Mouse (Mus musculus) neural tube, embryonic 15.5 days (tissue): ENCODE data around the gene Traf7. TPM values are rescaled to one million over a fixed set of nuclear protein-coding genes. Genes with fewer than 3 reads are reported as not detected.

ENCODE experiments used
- ATAC-seq: fragments of 200-750 bp; cut with Nextera tagmentation; 2 replicates; pipeline ENCODE4 v1.8.0; 2017; ENCODE audit warnings: mild to moderate bottlenecking, moderate TSS enrichment, moderate library complexity; ENCODE audit not compliant: low FRiP score
- H3K27ac ChIP-seq: fragments of 300-500 bp; sonication (generic); replicated peaks from 2 replicates; pipeline ENCODE4 v1.5.1; 2015; ENCODE audit warnings: mild to moderate bottlenecking, inconsistent platforms
- H3K27me3 ChIP-seq: fragments of 300-500 bp; sonication (generic); replicated peaks from 2 replicates; pipeline ENCODE4 v1.6.1; 2015; ENCODE audit warnings: inconsistent platforms
- H3K36me3 ChIP-seq: fragments of 300-500 bp; sonication (generic); 2 replicates; pipeline ENCODE4 v1.6.1; 2015; ENCODE audit warnings: inconsistent platforms
- H3K4me1 ChIP-seq: fragments of 300-500 bp; sonication (generic); 2 replicates; pipeline ENCODE4 v1.6.1; 2015; ENCODE audit warnings: inconsistent platforms
- H3K4me2 ChIP-seq: fragments of 300-500 bp; sonication (generic); 2 replicates; pipeline ENCODE4 v1.6.1; 2015; ENCODE audit warnings: inconsistent platforms, mild to moderate bottlenecking, moderate library complexity
- H3K4me3 ChIP-seq: fragments of 300-500 bp; sonication (generic); replicated peaks from 2 replicates; pipeline ENCODE4 v1.5.1; 2015; ENCODE audit warnings: mild to moderate bottlenecking, inconsistent platforms
- H3K9ac ChIP-seq: fragments of 300-500 bp; sonication (generic); replicated peaks from 2 replicates; pipeline ENCODE4 v1.6.1; 2015; ENCODE audit warnings: mild to moderate bottlenecking, inconsistent platforms
- H3K9me3 ChIP-seq: fragments of 300-500 bp; sonication (generic); replicated peaks from 2 replicates; pipeline ENCODE4 v1.6.1; 2016; ENCODE audit warnings: inconsistent platforms
- WGBS: fragments of 180-500 bp; shearing (Covaris S2); methylation state at CpG from one replicate; pipeline ENCODE4 v1.1.7; 2015; ENCODE audit warnings: mixed read lengths; 5-methylcytosine and 5-hydroxymethylcytosine counted together
- polyA plus RNA-seq: library from polyadenylated mRNA; unstranded; fragments of >200 nt; fragmentation: Nextera tagmentation; extraction: Ambion mirVana; gene quantifications from 2 replicates; pipeline ENCODE4 v1.2.1, GENCODE M21; 2015

Traf7 gene
- polyA plus RNA-seq, 1 experiment from 2014 or later: 83.2 TPM

DNA sequence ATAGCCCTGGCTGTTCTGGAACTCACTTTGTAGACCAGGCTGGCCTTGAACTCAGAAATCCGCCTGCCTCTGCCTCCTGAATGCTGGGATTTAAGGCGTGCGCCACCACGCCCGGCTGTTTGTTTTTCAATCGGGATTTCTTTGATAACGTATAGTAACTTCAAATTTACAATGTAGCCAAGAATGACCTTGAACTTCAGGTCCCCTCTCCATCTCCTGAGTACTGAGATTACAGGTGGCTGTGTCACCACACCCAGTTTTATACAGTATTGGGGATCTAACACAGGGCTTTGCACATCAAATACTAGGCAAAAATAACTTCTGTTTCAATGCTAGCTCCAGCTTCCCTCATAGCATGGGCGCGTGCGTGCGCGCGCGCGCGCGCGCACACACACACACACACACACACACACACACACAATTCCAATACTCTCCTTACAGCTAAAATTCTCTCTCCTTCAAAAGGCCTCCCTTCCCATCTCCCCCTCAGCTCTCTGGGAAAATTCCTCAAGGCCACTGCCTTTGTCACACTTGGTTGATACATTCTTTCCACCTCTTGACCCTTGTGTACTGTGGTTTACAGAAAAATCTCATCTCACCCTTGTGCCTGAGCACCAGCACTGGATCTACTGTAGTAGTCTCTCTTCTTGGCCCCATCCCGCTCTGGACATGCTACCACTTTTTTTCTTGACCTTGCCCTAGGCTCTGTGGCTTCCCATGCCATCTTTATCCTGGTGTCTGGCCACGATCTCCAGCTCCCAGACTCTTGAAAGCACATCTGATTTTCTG, 46.5 kb downstream of the Traf7 start:
- no peak overlapping the region for H3K9ac ChIP-seq
- peaks cover 13% of the 10 kb centered on the region for H3K36me3 ChIP-seq
- H3K27me3 ChIP-seq: no peaks in the 10 kb centered on the region
- no peak overlapping the region for H3K4me2 ChIP-seq
- 96% methylated on average over 20 of the region's 20 CpGs for WGBS
- no peak overlapping the region for H3K27ac ChIP-seq
- ATAC-seq: no peak
- H3K4me1 ChIP-seq: peaks cover 33% of the 10 kb centered on the region
- H3K9me3 ChIP-seq: no peaks in the 10 kb centered on the region
- no peak overlapping the region for H3K4me3 ChIP-seq

DNA sequence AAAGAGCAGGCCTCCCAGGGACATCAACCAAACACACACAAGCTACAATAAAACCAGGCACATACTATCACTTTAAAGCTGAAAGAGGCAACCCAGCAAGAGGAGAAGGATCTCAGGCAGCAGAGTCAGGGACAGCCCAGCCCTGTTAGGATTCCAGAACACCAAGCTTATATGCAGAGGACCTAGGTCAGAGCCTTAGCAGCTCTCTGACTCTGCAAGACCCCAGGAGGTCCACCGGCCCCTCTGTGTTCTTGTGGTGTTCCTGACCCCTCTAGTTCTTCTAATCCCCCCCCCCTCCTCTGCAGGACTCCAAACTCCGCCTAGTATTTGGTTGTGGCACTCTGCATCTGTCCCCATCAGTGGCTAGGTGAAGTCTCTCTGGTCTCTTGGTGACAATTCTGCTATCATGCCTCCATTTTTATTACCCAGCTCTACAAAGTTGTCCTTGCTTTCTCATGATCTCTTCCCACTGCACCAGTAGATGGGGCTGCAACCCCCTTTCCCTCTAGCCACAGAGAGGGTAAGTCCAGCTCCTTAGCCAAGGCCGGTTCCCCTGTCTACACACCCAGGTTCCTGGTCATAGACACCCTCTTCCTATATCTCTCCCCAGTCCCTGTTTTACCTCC, 47.4 kb downstream of the Traf7 start:
- Histone ChIP-seq H3K27me3 (no peaks in the 10 kb centered on the region), H3K4me2 (no peak overlapping the region), H3K9ac (no peak overlapping the region), H3K4me1 (peaks cover 29% of the 10 kb centered on the region), H3K27ac (peak overlapping the region; percentile 54), H3K4me3 (no peak overlapping the region), H3K9me3 (no peaks in the 10 kb centered on the region), H3K36me3 (peaks cover 22% of the 10 kb centered on the region)
- ATAC-seq: no peak
- 61% methylated on average over 3 of the region's 3 CpGs for WGBS

DNA sequence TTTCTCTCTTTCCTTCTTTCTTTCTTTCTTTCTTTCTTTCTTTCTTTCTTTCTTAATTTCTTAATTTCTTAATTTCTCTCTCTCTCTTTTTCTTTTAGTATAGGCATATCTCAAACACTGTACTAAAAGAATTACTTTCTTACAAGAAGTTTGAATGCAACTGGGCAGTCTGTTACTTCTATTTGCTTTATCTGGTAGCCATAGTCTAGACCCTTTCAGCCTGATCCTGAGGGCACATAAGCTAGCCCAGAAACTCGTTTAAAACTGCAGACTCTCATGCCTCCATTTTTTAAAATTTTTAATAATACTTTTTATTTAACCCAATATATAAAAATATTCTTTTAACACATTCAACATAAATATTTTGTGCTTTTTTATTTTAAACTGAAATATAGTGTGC, 48.3 kb downstream of the Traf7 start:
- 31% methylated on average over 1 of the region's 1 CpGs for WGBS
- ATAC-seq: no peak

DNA sequence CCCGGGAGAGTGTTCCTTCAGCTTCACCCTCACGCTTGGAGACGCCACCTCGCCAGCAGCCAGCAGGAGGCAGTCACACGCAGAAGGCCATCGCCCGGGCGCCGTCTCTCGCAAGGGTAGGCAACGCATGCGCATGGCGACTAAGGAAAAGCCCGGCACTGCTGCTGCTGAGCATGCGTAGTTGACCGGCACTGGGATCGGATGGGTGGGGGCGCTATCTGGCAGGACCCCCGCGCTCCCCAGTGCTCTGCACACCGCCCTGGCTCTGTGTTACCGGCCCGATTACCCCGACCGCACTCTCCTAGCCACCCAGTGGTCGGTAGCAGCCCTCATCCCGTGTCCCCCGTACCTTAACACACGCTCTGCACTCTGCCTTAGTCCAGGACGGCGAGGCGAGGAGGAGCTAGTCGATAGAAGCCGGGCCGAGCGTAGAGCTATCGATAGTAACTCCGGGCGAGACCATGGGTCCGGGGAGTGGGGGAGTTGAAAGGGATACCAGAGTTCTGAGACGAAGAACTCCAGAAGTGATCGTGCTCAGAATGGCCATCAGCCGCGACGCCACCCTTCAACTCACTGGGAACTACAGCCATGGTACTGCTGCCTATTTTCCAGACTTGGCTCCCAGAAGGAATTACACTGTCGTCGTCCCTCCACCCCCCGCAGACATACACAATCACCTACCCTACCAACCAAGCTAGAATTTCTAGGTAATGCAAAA, 48.9 kb downstream of the Traf7 start, which contains the start of gene Mlst8:
Gene Mlst8, minus strand, starts transcription at position 416 of the 718 bp plus-strand sequence.
- peaks cover 38% of the 10 kb centered on the region for H3K4me1 ChIP-seq
- H3K36me3 ChIP-seq: peaks cover 30% of the 10 kb centered on the region
- H3K9me3 ChIP-seq: no peaks in the 10 kb centered on the region
- H3K4me2 ChIP-seq: peak within 1 kb of the TSS; percentile 62
- H3K4me3 ChIP-seq: peak within 1 kb of the TSS; percentile 77
- no peaks in the 10 kb centered on the region for H3K27me3 ChIP-seq
- under 1% methylated on average over 48 of the region's 48 CpGs for WGBS
- peak within 1 kb of the TSS; percentile 87 for H3K9ac ChIP-seq
- peak within 1 kb of the TSS; percentile 98 for H3K27ac ChIP-seq
- peak; percentile 92 for ATAC-seq

More for the DNA sequence above, 48.3 kb downstream of the Traf7 start:
- H3K9me3 ChIP-seq: no peaks in the 10 kb centered on the region
- peaks cover 33% of the 10 kb centered on the region for H3K4me1 ChIP-seq
- no peaks in the 10 kb centered on the region for H3K27me3 ChIP-seq
- H3K36me3 ChIP-seq: peaks cover 27% of the 10 kb centered on the region
- peak overlapping the region; percentile 62 for H3K4me2 ChIP-seq
- no peak overlapping the region for H3K9ac ChIP-seq
- peak overlapping the region; percentile 77 for H3K4me3 ChIP-seq
- H3K27ac ChIP-seq: no peak overlapping the region

DNA sequence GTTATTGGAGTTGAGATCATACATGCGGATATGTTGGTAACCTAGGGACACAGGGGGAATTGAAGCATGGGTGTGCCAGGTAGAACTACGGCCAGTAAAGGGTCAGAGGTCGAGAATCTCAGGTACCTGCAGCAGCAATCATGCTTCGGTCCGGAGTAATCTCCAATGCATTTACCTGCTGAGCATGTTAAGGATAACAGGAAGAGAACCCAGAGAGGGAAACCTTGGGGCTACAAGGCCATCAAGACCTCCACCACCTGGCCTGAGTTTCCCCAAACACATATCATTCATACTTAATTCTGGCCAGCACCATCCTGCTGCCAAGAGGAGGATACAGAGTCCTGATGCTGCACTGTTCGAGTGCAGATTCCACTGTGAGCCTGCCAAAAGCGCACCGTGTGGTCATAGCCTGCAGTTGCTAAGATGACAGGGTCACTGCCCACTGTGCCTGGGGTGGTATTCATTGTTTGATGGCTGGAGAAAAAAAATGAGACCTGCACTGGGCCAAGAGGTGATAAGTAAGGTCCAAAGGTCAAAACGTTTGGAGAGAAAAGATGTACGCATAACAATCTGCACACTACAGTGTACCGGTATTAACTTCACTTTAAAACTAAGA, 49.6 kb downstream of the Traf7 start:
- ATAC-seq: 0 out of 2 replicates have a peak, but pooled peaks have one; percentile 15
- Histone ChIP-seq H3K4me3 (peak overlapping the region; percentile 77), H3K4me1 (peaks cover 45% of the 10 kb centered on the region), H3K9me3 (no peaks in the 10 kb centered on the region), H3K4me2 (peak overlapping the region; percentile 62), H3K36me3 (peaks cover 35% of the 10 kb centered on the region), H3K27ac (peak overlapping the region; percentile 98), H3K27me3 (no peaks in the 10 kb centered on the region), H3K9ac (peak overlapping the region; percentile 87)
- 56% methylated on average over 11 of the region's 11 CpGs for WGBS

DNA sequence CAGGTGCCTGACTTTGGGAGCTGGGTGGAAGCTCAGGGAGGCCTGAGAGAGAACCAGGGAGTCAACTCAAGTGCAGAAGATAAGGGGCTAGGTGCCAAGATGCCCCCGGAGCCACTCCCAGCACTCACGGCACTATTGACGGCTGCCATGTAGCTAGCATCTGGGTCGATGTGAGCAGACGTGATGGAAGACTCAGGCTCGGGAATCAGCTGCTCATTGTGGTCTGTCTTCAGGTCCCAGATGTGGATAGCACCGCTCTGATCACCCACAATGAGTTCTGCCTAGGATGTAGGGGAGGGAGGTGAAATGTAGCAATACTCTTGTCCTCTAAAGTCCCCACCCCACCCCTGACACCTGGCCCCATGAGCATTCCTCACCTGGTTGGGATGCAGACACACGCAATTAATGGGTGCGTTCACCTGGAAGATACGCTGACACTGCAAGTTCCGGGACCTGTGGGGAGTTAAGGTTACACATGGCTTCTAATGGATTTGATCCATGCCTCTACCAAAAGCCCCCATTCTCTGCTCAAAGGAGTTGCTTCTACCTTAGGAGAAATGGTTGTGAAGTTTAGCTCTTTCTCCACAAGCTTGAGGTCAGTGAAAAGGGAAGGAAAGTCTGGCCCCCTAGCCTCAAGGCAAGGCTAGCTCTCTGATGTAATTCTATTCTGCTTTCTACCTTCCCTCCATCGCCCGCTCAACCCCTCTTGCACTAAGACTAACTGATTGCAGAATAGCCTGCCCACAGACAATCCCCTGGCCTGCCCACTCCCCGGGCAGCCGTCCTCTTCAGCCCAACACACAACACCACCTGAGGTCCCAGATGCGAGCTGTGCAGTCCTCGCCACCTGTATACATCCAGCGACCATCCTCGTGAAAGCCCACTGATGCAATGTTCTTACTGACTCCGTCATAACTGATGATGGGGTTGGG, 50.4 kb downstream of the Traf7 start:
- Histone ChIP-seq H3K4me3 (peak overlapping the region; percentile 77; the same call in 1 of the 2 replicates), H3K9me3 (no peaks in the 10 kb centered on the region), H3K27me3 (no peaks in the 10 kb centered on the region), H3K9ac (peak overlapping the region; percentile 87), H3K27ac (no peak overlapping the region), H3K4me2 (peak overlapping the region; percentile 62), H3K4me1 (peaks cover 53% of the 10 kb centered on the region), H3K36me3 (peaks cover 37% of the 10 kb centered on the region)
- WGBS: 93% methylated on average over 20 of the region's 20 CpGs
- ATAC-seq: no peak

DNA sequence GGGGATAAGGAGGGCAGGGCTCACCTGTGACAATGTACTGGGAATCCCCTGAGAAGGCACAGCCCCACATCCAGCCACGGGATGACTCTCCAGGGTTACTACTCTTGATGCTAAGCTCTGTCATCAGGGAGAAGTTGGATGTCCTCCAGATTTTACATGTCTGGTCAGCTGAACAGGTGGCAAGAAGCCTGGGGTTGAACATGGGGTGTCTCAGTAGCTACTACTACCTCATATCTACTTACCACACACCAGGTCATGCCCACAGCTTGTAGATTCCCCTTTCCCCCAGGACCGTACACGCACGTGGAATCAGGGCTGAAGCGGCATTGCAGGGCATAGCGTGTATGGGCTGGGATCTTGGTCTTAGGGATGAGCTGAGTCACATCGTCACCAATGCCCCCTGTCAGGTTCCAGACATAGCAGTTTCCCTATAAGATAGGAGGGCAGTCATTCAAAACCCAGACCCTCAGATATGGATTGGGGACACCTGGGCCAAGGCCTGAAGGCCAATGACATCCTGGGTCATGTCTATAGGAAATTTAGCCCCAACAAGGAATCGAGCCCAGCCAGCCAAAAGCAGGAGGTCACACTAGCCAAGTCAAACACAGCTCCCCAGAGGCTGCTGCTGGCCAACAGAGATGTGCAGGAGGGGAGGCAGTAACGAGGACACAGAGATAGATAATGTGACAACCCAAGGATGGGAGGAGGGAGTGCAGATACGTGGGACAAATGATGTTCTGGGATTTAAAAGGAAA, 51.5 kb downstream of the Traf7 start:
- H3K4me1 ChIP-seq: peaks cover 64% of the 10 kb centered on the region
- no peak overlapping the region for H3K4me3 ChIP-seq
- WGBS: 95% methylated on average over 10 of the region's 10 CpGs
- H3K27ac ChIP-seq: no peak overlapping the region
- H3K9ac ChIP-seq: no peak overlapping the region
- no peaks in the 10 kb centered on the region for H3K27me3 ChIP-seq
- H3K36me3 ChIP-seq: peaks cover 37% of the 10 kb centered on the region
- ATAC-seq: no peak
- H3K9me3 ChIP-seq: no peaks in the 10 kb centered on the region
- H3K4me2 ChIP-seq: no peak overlapping the region

DNA sequence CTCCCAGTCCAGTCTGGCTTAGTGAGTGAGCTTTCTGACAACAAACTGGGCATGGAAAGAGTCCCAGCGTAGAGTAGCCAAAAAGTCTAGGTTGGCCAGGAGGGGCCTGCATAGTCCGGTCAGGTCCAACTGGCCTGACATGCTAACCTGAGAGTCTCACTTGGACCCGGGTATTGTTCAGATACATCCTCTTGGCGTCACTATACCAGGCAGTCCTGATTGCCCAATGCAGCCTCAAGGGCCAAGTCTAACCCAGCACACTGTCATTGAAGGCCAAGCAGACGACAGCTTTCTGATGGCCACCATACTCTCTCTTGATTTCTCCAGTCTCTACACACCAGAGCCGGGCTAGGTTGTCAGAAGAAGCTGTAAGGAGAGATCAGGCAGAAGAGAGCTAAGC, 52.2 kb downstream of the Traf7 start:
- Histone ChIP-seq H3K36me3 (peaks cover 37% of the 10 kb centered on the region), H3K4me3 (no peak overlapping the region), H3K9me3 (no peaks in the 10 kb centered on the region), H3K9ac (no peak overlapping the region), H3K27ac (no peak overlapping the region), H3K4me2 (no peak overlapping the region), H3K27me3 (no peaks in the 10 kb centered on the region), H3K4me1 (peaks cover 70% of the 10 kb centered on the region)
- 95% methylated on average over 6 of the region's 6 CpGs for WGBS
- ATAC-seq: no peak

DNA sequence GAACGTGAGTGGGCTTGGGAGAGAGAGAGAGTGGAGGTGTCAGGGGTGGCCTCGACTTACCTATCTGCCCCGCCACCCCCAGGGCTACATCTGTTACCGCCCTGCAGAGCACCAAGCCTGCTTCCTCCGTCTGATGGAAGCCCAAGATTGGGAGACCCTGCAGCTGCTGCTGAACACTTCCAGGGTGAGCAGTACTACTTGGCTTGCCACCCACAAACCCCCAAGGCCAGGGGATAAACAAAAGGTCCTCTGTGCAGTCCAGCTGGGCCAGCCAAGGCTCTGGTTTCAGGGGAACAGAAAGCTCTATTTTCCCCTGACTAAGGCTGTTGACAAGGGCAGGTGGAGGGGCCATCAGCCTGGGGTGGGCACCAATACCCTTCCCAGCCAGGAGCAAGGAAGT, 53.2 kb downstream of the Traf7 start:
- H3K4me2 ChIP-seq: no peak overlapping the region
- no peak for ATAC-seq
- 79% methylated on average over 5 of the region's 5 CpGs for WGBS
- no peak overlapping the region for H3K4me3 ChIP-seq
- no peaks in the 10 kb centered on the region for H3K27me3 ChIP-seq
- peak overlapping the region; percentile 6; the same call in 1 of the 2 replicates for H3K27ac ChIP-seq
- no peaks in the 10 kb centered on the region for H3K9me3 ChIP-seq
- H3K9ac ChIP-seq: no peak overlapping the region
- H3K36me3 ChIP-seq: peaks cover 37% of the 10 kb centered on the region
- peaks cover 62% of the 10 kb centered on the region for H3K4me1 ChIP-seq

DNA sequence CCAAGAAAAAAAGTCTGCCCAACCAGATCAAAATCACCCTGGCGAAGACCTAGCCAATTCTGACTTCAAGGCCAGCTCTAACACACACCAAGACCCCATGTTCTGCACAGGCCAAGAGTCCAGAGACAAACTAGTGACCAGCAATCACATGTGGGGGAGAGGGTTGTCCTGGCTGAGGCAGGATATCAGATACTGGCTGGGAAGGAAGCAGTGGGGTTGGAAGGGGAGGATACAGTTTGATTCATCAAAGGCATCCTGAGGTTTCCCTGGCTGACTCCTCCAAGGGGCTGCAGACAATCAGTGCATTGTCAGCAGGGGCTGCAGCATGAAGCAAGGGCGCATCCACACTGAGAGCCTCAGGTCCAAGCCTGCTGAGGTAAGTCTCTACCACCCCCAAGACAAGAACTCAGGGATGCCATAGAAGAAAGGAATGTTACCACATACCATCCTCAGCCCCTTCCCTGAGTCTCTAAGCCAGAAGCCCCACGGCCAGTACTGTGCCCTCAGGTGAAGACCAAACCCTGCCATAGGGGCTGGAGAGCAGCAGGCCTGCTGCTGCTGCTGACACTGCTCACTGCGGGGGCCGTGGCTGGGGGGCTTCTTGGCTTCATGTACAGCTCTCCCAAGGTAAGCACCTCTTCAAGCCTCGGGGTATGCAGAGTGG, 54.0 kb downstream of the Traf7 start, which contains the start of gene Bricd5:
Gene Bricd5, plus strand, starts transcription at position 273 of the 664 bp plus-strand sequence.
- H3K4me2 ChIP-seq: peak within 1 kb of the TSS; percentile 99
- H3K27ac ChIP-seq: peak within 1 kb of the TSS; percentile 6; the same call in 1 of the 2 replicates
- WGBS: 77% methylated on average over 6 of the region's 6 CpGs
- no peaks in the 10 kb centered on the region for H3K9me3 ChIP-seq
- H3K9ac ChIP-seq: no peak within 1 kb of the TSS
- H3K36me3 ChIP-seq: peaks cover 37% of the 10 kb centered on the region
- peaks cover 62% of the 10 kb centered on the region for H3K4me1 ChIP-seq
- peak within 1 kb of the TSS; percentile 0; the same call in 1 of the 2 replicates for H3K4me3 ChIP-seq
- no peak for ATAC-seq
- no peaks in the 10 kb centered on the region for H3K27me3 ChIP-seq
